Mouse (Mus musculus): Measurements from ENCODE around the gene Adamts17.

GRCm38 (mm10) chr7:67115056-67115455 lies 275.5 kb downstream of the Adamts17 start:
- no peak for TF ChIP-seq CTCF (IDR thresholded peaks at IDR 0.05; ENCODE audit: low read depth, low read length)
- TF ChIP-seq TAL1 (conservative IDR thresholded peaks at IDR 0.05; ENCODE audit: low read depth, low read length): no peak
